Mouse (Mus musculus): ENCODE data around the gene Sipa1l3.

DNA sequence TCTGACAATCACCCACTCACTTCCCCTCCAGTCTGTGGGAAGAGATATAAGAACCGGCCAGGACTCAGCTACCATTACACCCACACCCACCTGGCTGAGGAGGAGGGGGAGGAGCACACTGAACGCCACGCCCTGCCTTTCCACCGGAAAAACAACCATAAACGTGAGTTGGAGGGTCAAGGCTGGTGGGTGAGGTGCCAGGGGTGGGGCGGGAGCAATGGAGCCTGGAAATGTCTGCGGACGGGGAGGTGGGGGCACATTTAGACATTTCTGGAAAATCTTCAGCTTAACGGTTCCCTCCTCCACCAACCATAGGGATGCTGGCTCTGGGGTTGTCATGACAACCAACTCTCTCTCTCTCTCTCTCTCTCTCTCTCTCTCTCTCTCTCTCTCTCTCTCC is 205.4 kb downstream of the Sipa1l3 start:
- TF ChIP-seq CTCF (conservative IDR thresholded peaks at IDR 0.05; ENCODE audit: insufficient read depth, insufficient read length, low read depth, low read length): no peak
- TF ChIP-seq POLR2A (IDR thresholded peaks at IDR 0.05; ENCODE audit: low read depth, low read length): no peak

All from kidney, adult 2 months (tissue).